Mouse (Mus musculus) olfactory bulb, adult 2 months (tissue): ENCODE measurements around the gene Gm10354. TPM values are rescaled to one million over a fixed set of nuclear protein-coding genes. Genes with fewer than 3 reads are reported as not detected.
"Not testable (repeated sequence)": the region's sequence is repeated elsewhere in the genome, so short reads cannot be mapped to it uniquely, and the experiment has no call there.

ENCODE experiments used
- H3K27ac ChIP-seq: fragments of 200-500 bp; 2 replicates; pipeline ENCODE4 v1.5.1; 2012; ENCODE audit warnings: low read depth, low read length; ENCODE audit not compliant: insufficient read depth
- H3K4me1 ChIP-seq: fragments of 200-500 bp; 2 replicates; pipeline ENCODE4 v1.6.1; 2012; ENCODE audit warnings: low read length; ENCODE audit not compliant: control insufficient read depth, insufficient read depth
- H3K4me3 ChIP-seq: fragments of 200-500 bp; 2 replicates; pipeline ENCODE4 v1.5.1; 2012; ENCODE audit warnings: mild to moderate bottlenecking, low read depth, low read length, moderate library complexity; ENCODE audit not compliant: insufficient read depth
- WGBS: fragments of 180-500 bp; shearing (Covaris S2); methylation state at CpG from one replicate; pipeline ENCODE4 v1.1.7; 2018; 5-methylcytosine and 5-hydroxymethylcytosine counted together
- polyA plus RNA-seq: library from polyadenylated mRNA; stranded (reverse); fragments of >200 nt; gene quantifications from 2 replicates; pipeline ENCODE4 v1.2.4, GENCODE M21; 2012; ENCODE audit warnings: low replicate concordance; ENCODE audit not compliant: missing spikeins, insufficient read depth, insufficient read length

Gm10354 gene
- polyA plus RNA-seq, 1 experiment: not detected

- WGBS: 73% methylated on average over 5 of the region's 6 CpGs
- not testable (repeated sequence) for H3K27ac ChIP-seq, H3K4me3 ChIP-seq, H3K4me1 ChIP-seq
Measured at GRCm38 (mm10) chr5:14933721-14934120, 45.0 kb downstream of the Gm10354 start.

GRCm38 (mm10) chr5:14927047-14927446 is 51.7 kb downstream of the Gm10354 start:
- H3K4me1 ChIP-seq, H3K4me3 ChIP-seq, H3K27ac ChIP-seq: not testable (repeated sequence)
- 30% methylated on average over 4 of the region's 4 CpGs for WGBS

Other genes starting within 250 kb of the Gm10354 start
- gene Gm9758, start 64.0 kb downstream of the Gm10354 start, polyA plus RNA-seq: not detected in 2 replicates
- not detected in 2 replicates for gene Speer4e, start 40.5 kb downstream of the Gm10354 start, polyA plus RNA-seq
- not detected in 2 replicates for gene Gm17019, start 54.1 kb upstream of the Gm10354 start, polyA plus RNA-seq